Mouse (Mus musculus) megakaryocyte progenitor cell, adult 5-6 weeks (primary cell): Measurements from ENCODE around the gene Grik4. TPM values are rescaled to one million over a fixed set of nuclear protein-coding genes. Genes with fewer than 3 reads are reported as not detected.

ENCODE experiments used
- ATAC-seq: replicated peaks from 2 replicates; pipeline ENCODE4 v1.8.0; 2016; ENCODE audit warnings: mild to moderate bottlenecking, moderate TSS enrichment, inconsistent platforms; ENCODE audit not compliant: poor library complexity
- total RNA-seq, 2 experiments: library from RNA; stranded (forward) in 1 of 2; stranded (reverse) in 1 of 2; fragments of 157-497, 149-512 nt in 1 of 2; fragments of 200-1000 nt in 1 of 2; gene quantifications; 2 replicates each; pipeline versions ENCODE4 v1.2.3 to v1.2.4; 2015 to 2017

Grik4 gene
- total RNA-seq, 2 experiments from 2014 or later: not detected

DNA sequence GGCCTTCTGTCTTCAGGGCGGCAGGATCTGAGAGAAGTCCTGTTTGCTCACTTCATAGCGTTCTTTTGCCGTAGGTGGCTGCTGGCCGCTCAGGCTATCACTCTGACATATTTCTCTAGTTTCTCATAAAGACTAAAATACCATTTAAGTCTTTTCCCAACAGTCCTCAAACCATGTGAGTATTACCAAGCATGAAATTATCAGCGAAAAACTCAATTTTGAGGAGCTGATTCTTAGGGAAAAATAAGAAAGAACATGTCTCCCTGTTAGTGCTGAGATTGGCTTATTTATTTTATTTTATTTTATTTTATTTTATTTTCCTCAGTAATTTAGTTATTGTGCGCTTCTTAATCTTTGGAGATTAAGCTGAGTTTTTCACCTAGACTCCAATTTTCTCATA lies 436.6 kb downstream of the Grik4 start, which contains the start of gene Tbcel:
Tbcel (minus strand) TSS at position 101 of the 400 bp plus-strand sequence.
- no peak for ATAC-seq

DNA sequence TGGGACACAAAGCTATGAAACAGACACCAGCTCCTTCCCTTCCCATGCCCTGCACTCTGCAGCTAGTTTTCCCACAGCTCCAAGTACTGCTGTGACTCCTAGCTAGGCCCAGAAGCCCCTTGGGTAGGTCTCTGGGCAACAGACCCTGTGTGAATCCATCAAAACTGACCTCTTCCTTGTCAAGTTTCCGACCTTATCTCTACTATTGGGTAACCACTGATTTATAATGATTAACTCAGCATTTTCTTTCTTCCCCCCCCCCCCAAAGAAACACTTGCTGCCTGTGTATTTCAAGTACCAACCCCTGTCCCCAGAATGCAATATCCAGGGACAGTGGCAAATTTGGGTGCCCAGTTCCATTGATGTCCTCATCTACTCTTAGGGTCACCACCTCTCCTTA lies 437.3 kb downstream of the Grik4 start:
- no peak for ATAC-seq

GRCm38 (mm10) chr9:42504971-42505510 lies 439.3 kb downstream of the Grik4 start:
- no peak for ATAC-seq

- ATAC-seq: no peak
Observed at GRCm38 (mm10) chr9:42504559-42504958, 439.7 kb downstream of the Grik4 start.

DNA sequence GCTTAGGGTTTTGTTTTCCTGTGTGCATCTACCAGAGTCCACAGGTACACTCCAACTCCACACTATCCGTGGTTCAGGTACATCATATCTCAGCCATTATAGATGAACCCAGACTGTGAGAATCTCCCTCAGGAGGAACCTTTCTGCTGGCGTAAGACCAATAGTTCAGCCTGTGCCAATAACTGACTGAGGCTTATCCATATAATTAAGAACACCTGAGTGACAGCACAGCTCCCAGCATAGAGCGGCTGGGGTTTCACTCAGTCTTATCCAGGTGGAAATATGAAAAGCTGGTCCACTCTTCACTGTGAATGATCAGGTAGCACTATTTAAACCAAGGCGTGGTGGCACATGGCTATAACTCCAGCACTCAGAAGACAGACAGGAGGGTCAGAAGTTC lies 440.6 kb downstream of the Grik4 start:
- ATAC-seq: no peak

DNA sequence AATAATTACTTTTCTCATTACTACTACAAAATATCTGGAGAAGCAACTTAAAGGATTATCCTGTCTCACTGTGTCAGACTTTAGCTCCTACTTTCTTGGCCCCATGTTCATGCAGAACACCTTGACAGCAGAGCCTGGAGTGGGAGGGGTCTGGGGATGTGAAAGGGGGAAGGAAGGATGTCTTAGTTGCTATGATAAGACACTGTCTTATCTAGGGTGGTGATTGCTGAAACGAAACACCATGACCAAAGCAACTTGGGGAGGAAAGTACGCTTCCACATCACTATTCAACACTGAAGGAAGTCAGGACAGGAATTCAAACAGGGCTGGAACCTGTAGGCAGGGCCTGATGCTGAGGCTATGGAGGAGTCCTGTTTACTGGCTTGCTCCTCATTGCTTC lies 448.0 kb downstream of the Grik4 start:
- no peak for ATAC-seq

GRCm38 (mm10) chr9:42491780-42492179 lies 452.5 kb downstream of the Grik4 start:
- no peak for ATAC-seq

- no peak for ATAC-seq
Observed at GRCm38 (mm10) chr9:42490589-42491382, 453.5 kb downstream of the Grik4 start.

DNA sequence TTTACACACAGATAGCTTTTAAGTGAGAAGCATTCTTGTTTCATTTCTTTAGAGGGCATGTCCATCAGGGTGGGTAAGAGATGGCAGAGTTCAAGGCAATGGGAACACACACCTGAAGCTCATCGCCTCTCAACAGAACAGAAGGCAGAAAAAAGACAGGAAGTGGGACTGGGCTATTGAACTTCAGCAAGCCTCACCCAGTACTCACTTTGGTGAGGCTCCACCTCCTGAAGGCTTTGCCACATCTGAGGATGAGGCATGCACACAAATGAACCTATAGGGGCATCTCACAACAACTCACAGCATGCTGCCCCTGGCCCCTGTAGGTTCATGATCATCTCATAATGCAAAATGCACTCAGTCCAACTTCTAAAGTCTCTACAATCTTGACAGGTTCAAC lies 456.2 kb downstream of the Grik4 start:
- no peak for ATAC-seq

GRCm38 (mm10) chr9:42486913-42487312 lies 457.4 kb downstream of the Grik4 start:
- peak; percentile 26; the same call in 1 of the 2 replicates for ATAC-seq

- no peak for ATAC-seq
Observed at GRCm38 (mm10) chr9:42484667-42485066, 459.6 kb downstream of the Grik4 start.

GRCm38 (mm10) chr9:42482944-42483343 lies 461.3 kb downstream of the Grik4 start:
- ATAC-seq: 0 out of 2 replicates have a peak, but pooled peaks have one; percentile 11

GRCm38 (mm10) chr9:42476166-42476565 lies 468.1 kb downstream of the Grik4 start:
- no peak for ATAC-seq

DNA sequence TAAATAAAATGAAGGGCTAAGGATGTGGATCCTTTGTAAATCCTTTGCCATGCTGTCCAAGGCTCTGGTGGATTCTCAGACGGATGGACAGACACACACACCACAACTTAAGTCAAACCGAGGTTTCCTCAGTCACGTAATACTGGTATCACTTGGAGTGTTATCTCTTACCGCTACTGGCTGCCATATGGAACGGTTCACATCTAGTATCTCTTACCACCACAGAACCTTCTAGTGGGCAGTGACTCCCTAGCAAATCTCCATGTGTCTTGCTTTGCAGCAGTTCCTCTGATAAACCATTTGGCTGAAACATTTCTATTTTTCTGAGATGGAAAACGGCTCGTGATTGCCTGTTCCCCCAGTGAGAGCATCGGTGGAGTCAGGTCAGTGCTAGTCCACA lies 470.0 kb downstream of the Grik4 start:
- peak; percentile 61 for ATAC-seq

DNA sequence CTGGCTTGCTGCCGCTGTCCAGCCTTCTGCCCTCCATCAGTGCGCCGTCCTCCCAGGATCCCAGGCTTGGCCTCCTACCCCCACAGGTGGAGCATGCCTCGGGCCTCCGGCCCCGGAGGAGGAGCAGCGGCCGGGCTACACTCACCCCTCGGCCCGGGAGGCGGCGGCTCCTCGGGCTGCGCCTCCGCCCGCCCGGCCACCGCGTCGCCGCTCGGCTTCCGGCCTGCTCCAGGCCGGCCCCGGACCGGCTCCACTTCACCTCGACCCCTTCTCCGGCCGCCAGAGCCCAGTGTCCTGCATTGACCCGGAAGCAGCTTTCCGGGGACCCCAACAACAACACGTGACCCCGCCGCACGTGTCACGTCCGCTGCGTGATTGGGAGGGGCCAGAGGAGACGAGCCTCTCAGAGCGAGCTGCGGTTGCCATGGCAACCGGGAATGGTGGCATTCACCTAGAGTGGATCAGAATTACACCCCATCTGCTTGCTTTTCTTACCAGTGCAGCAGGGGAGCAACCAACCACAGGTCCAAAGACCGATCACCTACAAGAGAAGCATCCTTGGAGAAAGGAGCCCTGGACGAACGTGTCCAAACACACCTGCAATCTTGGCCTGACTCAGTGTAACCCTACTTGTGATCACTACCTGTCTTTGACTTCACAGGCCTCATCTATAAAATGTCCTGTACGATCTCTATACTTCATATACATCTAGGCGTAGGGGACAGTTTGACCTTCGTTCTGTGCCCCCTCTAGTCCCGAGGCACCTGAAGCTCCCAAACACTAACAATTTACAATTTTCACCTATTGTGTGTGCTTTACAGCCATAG lies 472.2 kb downstream of the Grik4 start:
- peak; percentile 69 for ATAC-seq

GRCm38 (mm10) chr9:42471214-42471613 lies 473.1 kb downstream of the Grik4 start:
- peak; percentile 69 for ATAC-seq

DNA sequence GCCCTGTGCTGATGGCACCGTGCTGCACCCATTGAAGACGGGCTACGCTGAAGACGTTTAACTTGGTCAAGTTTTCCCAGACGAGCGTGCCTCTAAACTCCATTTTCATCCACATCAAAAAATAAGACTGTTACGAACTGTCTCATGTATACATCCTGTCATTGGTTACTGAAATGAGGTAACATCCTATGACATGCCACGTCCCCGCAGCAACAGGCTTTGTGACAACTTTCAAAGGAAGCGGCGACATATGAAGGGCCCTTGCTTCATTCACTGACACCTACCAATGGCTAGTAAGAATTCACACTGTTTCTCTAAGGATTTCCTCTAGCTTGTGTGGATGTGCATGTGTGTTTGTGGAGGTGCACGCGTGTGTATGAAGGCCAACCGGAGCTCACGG lies 475.0 kb downstream of the Grik4 start:
- no peak for ATAC-seq

DNA sequence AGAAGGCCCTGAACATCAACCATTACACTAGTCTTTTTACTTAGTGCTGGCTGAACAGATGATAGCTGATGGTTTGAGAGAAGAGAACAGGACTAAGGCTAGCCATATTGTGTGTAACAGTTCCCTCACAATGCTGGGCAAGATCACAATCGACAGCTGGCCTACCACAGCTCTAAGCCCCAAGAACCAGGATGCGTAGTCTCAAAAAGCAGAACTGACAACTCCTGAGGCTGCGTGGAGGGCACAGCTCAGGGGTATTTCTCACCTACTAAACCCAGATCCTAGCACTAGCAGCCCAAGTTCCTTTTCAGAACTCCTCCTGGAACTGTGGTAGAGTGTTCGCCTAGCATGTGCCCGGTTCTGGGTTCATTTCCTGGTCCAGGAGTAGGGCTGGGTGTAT lies 475.9 kb downstream of the Grik4 start:
- peak; percentile 22; the same call in 1 of the 2 replicates for ATAC-seq
